Mouse (Mus musculus) liver (tissue): ENCODE data around the gene Pramef12.
"Not testable (repeated sequence)": the region's sequence is repeated elsewhere in the genome, so short reads cannot be mapped to it uniquely, and the experiment has no call there.

ENCODE experiments used
- DNase-seq: peaks from one replicate; pipeline ENCODE4 v3.0.0-alpha.2; 2020; ENCODE audit warnings: mixed read lengths

Gene Pramef12

DNA sequence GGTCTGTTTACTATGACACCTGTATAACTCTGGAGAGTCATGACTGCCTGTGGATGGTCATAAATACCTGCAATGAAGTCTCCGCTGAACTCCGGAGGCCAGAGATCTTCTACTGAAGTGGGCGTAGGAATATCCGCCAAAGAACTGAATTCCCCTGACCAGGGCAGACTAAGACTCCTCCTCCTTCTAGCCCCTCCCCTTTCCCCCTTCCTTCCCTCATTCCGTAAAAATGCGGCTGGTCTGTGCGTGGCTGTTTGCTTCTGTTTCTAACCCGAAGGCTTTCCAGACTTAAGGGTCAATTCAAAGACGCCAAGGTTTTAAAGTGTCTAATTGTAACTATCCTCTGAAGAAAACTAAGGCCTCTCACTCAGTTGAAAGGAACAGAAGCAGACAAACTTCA, at the start of gene Pramef12:
TSS of gene Pramef12 (minus strand) at position 175 of the 400 bp plus-strand sequence.
- DNase-seq, result no peak

DNA sequence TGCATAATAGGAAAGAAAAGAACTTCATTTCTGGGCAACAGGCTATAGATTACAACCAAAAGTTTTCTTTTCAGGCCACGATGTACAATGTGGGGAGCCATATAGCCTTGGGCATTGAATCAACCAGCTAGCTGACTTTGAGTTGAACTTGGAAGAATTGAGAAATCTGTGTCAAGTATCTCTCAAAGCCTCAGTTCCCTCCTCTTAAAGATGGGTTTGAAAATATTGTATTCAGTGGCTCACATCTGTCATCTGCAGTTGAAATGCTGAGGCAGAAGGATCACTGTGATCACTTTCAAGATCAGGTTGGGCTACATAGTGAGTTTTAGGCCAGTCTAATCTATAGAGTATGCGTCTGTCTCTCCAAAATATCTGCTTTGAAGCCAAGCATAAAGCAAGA, 45.0 kb upstream of the Pramef12 start, which contains the start of gene Gm9944:
TSS of gene Gm9944 (minus strand) at position 101 of the 400 bp plus-strand sequence.
- DNase-seq, result no peak

DNA sequence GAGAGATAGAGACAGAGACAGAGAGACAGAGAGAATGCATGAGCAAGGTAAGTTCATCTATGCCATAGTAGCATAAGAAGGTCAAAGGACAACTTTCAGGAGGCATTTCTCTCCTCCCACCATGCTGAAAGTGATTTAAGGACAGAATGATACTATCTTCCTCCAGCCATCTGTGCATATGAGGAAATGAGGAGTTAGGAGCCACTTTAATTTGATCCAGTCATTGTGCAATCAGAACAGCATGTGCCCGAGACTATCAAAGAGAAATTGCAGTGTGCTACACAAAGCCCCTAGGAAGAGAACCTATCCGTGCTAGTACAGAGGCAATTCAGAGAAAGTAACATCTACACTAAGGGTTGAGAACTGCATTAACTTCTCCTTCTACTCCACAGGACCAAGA, 40.3 kb upstream of the Pramef12 start:
- DNase-seq, result no peak

DNA sequence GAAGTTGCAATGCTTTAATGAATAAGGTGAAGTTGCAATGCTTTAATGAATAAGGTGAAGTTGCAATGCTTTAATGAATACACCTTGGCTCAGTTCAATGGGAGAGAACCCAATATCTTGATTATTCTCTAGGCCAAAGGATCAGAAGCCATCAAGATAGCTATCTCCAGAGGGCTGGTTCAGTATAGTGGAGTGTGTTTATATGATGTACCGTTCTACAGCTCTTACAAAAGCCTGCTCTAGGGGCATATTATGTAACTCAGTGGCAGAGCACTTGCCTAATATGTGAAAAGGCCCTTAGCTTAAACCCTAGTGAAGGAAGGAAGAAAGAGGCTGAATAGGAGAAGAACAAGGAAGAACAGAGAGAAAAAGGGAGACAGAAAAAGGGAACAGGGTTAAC, 33.3 kb upstream of the Pramef12 start:
- no peak for DNase-seq

DNA sequence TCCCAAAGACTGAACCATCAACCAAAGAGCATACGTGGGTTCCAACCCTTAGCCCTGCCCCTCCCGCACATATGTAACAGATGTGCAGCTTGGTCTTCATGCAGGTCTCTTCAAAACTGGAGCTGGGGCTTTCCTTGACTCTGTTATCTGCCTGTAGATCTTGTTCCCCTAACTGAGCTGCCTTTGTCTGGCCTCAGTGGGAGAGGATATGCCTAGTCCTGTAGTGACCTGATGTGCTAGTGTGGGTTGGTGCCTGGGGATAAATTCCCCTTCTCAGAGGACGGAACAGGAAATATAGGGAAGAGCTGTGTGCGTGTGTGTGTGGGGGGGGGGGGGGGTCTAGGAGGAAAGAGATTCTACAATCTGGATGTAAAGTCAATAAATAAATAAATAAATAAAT, 32.8 kb upstream of the Pramef12 start:
- no peak for DNase-seq

DNA sequence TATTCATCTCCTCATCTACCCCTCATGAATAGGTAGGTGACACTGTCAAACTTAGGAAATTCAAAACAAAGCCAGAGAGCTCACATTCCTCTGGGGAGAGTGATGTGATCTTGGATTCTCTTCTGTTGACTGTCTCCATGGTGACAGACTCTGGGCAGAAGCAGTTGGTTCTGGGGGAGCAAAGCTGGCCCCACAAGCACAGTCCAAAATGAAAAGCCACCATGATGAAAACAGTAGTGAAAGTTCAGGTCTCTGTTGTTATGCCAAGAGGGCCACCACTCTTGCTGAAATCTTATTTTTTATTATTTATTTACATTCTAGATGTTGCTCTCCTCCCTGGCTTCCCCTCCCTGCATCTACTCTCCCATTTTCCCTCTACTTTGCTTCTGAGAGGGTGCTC, 30.4 kb upstream of the Pramef12 start, which contains the start of gene 1700012P22Rik:
TSS of gene 1700012P22Rik (minus strand) at position 101 of the 400 bp plus-strand sequence.
- no peak for DNase-seq

DNA sequence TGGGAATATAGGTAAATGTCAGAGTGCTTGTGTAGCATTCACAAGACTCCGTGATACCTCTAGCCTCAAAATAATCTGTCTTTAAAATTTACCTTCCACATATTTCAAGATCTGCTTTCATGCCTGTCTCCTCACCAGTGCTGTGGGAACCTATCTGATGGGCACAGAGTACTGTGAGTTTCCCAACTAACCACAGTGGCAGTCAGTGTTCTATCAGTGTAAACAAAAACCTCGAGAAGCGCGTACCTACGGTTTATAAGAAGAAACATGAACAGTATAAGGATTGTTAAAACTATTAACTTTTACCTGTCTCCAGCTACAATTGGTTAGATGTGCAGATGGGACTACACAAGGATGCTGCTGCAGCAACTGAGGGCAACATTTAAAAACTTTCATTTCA, 25.0 kb upstream of the Pramef12 start:
- no peak for DNase-seq

DNA sequence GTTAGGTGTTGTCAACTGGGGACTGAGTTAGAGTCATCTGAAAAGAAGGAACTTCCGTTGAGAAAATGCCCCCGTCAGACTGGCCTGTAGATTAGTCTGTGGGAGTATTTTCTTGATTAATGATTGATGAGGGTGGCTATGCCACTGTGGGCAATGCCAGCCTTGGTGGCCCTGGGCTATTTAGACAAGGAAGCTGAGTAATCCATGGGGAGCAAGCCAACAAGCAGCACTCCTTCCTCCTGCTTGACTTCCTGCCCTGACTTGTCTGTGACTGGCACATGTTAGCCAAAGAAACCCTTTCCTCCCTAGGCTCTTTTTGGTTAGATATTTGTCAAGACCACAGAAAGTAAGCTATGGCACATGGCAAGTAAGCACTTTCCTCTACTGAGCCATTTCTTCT, 22.5 kb upstream of the Pramef12 start:
- DNase-seq, result no peak

DNA sequence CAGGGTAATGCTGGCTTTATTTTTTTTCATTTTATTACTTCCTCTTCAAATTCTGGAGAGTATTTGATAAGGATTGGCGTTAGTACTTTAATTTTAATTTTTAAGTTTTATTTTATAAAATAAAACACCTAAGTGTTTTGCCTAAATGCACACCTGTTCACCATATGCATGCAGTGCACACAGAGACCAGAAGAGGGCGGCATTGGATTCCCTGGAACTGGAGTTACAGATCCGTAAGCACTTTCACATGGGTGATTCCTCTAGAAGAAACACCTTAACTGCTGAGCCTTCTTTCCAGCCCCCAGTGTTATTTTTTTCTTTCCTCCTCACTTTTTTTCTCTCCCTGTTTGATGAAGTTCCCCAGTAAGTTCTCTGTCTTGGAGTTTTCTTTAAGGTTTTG, 20.6 kb upstream of the Pramef12 start:
- DNase-seq, result peak; percentile 4

DNA sequence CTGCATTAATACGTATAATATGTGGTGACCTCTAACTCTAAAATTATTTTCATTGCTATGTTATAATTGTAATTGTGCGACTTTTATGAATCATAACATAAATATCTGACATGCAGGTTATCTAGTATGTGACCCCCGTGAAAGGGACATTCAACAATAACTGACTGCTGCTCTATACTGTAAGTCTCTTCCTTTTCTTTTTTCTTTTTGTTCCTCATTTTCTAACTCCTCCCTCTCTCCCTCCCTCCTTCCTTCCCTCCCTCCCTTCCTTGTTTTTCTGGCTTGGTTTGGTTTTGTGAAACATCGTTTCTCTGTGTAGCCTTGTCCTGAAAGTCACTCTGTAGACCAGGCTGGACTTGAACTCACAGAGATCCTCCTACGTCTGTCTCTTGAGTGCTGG, 16.3 kb upstream of the Pramef12 start:
- DNase-seq, result no peak

DNA sequence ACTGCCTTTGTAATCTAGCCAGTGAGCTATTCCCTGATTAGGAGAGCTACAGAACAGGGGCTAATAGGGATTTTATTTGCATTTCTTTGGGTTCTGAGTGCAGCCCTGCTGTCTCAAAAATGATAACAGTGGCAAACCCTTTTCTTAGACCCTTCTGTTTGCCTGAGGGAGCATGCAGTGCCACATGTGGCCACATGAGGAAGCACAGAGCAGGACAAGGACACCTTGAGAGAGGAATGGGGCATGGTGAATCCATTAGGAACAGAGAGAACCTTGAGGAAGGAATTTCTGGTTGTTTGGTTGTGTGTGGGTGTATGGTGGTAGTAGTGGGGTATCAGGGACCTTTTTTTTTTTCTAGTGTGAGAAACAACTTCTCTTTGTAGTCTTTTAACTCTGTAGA, 12.4 kb upstream of the Pramef12 start:
- no peak for DNase-seq

DNA sequence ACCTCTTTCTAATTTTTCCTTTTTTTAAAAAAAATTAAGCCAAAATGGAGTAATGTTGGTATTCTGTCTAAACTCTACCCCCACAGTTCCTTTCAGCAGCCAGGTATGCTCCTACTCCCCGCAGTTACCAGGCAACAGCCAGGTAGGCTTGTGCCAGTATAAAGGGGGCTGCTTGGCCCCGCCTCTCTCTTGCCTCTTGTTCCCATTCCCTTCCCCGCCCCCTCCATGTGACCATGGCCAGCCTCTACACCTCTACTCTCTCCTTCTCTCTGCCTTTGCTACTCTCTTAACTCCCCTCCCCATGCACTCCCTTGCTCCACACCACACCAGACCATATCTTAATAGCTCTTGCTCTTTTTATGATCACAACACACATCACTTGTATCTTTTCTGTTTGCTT, 2.0 kb downstream of the Pramef12 start:
- no peak for DNase-seq

DNA sequence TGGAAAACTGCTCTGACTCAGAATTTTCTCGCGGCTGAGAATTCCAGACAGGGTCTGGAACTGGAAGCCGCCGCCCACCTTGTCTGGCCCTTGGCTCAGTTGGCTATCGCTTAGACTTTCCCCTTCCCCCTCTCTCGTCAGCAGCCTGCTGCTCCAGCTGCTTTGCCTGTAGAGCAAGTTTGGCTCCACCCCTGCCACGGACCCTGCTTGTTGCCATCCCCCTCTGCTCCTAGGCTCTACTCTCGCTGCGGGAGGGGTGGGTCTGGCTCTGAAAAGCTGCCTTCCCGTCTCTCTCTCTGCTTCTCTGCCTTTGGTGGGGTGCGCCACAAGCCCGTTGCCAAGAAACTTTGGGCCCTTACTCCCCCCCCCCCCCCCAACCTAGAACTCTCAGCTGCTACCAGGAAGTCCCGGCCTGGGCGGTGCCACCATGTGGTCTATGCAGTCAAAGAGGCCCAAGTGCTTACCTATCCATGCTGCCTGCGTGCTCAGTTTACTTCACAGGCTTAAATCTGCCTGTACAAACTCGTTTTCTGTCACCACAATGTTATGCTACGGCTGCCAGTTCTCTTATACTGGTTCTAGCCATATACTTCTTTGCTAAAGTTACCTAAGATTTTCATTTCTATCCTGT, 3.7 kb downstream of the Pramef12 start:
- DNase-seq, result peak; percentile 51

DNA sequence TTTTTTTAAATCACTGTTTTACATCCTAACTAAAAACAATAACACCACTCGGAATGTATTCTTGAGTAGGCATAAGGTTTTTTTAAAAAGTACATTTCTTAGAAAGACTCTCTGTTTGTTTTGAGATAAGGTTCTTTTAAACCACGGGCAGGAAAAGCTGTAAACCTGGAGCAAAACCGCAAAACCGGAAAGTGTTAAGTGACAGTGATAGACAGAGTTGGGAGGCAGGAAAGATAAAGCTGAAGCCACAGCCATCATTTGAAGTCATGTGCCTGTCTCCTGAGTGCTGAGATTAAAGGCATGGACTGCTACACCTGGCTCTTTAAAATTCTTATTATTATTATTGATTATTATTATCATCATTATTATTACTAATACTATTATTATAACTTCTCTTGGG, 5.6 kb downstream of the Pramef12 start:
- DNase-seq, result no peak

DNA sequence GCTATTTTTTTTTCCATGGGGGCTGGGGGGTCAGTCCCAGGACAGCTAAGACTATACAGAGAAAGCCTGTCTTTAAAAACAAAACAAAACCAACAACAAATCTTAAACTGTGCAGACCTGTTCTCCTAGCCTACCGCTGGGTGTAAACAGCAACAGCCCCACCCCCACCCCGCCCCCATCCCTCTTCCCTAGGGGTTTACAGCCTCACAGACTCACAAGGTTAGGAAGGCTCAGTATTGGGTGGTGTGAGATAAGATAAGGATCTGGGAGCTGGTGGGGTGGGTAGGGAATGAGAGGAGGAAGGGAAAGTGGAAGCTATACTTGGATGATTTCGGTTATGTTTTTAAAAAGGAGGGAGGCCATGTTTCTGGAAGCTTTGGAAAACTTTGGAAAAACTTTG, 11.9 kb downstream of the Pramef12 start:
- no peak for DNase-seq

DNA sequence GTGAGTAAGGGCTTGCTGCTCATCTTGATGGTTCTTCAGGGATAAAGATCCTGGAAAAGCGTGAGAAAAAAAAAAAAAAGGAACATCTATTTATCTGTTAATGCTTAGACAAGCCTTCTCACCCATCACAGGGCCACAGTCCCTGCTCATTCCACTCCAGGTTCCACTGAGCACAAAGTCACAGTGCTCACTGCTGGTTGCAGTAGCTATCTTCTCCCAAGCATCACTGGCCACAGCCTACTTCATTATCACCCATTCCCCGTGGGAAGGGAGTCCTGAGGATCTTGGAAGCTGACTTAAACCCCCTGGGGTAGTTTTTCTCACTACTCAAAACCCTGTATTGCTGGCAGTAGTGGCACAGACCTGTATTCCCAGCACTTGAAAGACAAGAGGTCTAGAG, 30.4 kb downstream of the Pramef12 start, which contains the start of gene Pramef20:
TSS of gene Pramef20 (minus strand) at position 23 of the 400 bp plus-strand sequence.
- no peak for DNase-seq

DNA sequence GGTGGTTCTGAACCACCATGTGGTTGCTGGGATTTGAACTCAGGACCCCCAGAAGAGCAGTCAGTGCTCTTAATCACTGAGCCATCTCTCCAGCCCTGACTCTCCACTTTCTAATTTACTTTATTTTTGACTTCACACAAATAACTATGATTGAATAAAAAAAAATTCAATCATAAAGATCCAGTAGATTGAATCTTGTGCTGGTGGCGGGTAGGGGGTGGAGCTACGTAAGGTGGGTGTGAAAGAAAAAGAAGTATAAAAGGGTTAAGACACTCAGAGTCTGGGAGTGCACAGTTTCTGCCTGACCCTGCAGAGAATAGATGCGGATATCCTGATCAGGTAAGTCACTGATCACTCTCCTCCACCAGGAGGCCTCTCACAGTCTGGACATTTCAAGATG, 50.6 kb downstream of the Pramef12 start, which contains the start of gene Gm13119:
TSS of gene Gm13119 (plus strand) at position 301 of the 400 bp plus-strand sequence.
- not testable (repeated sequence) for DNase-seq
